Mouse (Mus musculus) MEL (cell line): ENCODE data around the gene Wfikkn2. TPM values are rescaled to one million over a fixed set of nuclear protein-coding genes. Genes with fewer than 3 reads are reported as not detected.

Experiments used
- DNase-seq: peaks from one replicate; pipeline ENCODE4 v3.0.0; 2011; ENCODE audit warnings: low read depth, low spot score
- H3K27ac ChIP-seq: 2 replicates; pipeline ENCODE4 v1.5.1; 2012; ENCODE audit warnings: low read depth, mild to moderate bottlenecking, control low read depth, low read length, moderate library complexity; ENCODE audit not compliant: control insufficient read depth
- H3K27me3 ChIP-seq, 2 experiments: fragments of 150-350 bp in 1 of 2; sonication (generic) in 1 of 2; 2 replicates each; pipeline ENCODE4 v1.6.1; 2012; ENCODE audit warnings: low read length in 2 of 2, mild to moderate bottlenecking in 2 of 2, improper control_type of control experiment in 1 of 2, moderate library complexity in 1 of 2; ENCODE audit not compliant: insufficient read depth in 2 of 2, control insufficient read depth in 1 of 2
- H3K36me3 ChIP-seq, 2 experiments: 2 replicates each; pipeline ENCODE4 v1.6.1; 2012 to 2014; ENCODE audit warnings: low read length in 2 of 2, improper control_type of control experiment in 1 of 2, inconsistent platforms in 1 of 2, mild to moderate bottlenecking in 1 of 2; ENCODE audit not compliant: insufficient read depth in 2 of 2, control insufficient read depth in 1 of 2
- H3K4me1 ChIP-seq, 2 experiments: fragments of 150-350 bp in 1 of 2; sonication (generic) in 1 of 2; 2 replicates each; pipeline ENCODE4 v1.6.1; 2012; ENCODE audit warnings: low read length in 2 of 2, improper control_type of control experiment in 1 of 2, mild to moderate bottlenecking in 1 of 2; ENCODE audit not compliant: insufficient read depth in 2 of 2, control insufficient read depth in 1 of 2
- H3K4me3 ChIP-seq, 2 experiments: fragments of 150-350 bp in 1 of 2; sonication (generic) in 1 of 2; 2 replicates each; pipeline ENCODE4 v1.5.1; 2012; ENCODE audit warnings: low read depth in 2 of 2, low read length in 2 of 2, mild to moderate bottlenecking in 2 of 2, moderate library complexity in 2 of 2, control low read depth in 1 of 2, improper control_type of control experiment in 1 of 2; ENCODE audit not compliant: control insufficient read depth in 1 of 2, insufficient read depth in 1 of 2
- H3K79me2 ChIP-seq: 2 replicates; pipeline ENCODE4 v1.6.1; 2012; ENCODE audit warnings: mild to moderate bottlenecking, low read length, moderate library complexity; ENCODE audit not compliant: control insufficient read depth, poor library complexity, insufficient read depth
- H3K9ac ChIP-seq: 2 replicates; pipeline ENCODE4 v1.6.1; 2012; ENCODE audit warnings: low read depth, mild to moderate bottlenecking, control low read depth, low read length, moderate library complexity; ENCODE audit not compliant: control insufficient read depth, poor library complexity, severe bottlenecking
- H3K9me3 ChIP-seq: fragments of 150-350 bp; sonication (generic); replicated peaks from 2 replicates; pipeline ENCODE4 v1.6.1; 2012; ENCODE audit warnings: mild to moderate bottlenecking, low read length, improper control_type of control experiment, moderate library complexity; ENCODE audit not compliant: insufficient read depth
- BHLHE40 ChIP-seq: IDR thresholded peaks from 2 replicates; pipeline ENCODE4 v1.6.1; 2012; ENCODE audit warnings: low read depth, mild to moderate bottlenecking, inconsistent platforms, low read length, improper control_type of control experiment, borderline replicate concordance
- CHD1 ChIP-seq: IDR thresholded peaks from 2 replicates; pipeline ENCODE4 v1.6.1; 2012; ENCODE audit warnings: low read depth, mild to moderate bottlenecking, inconsistent platforms, low read length, improper control_type of control experiment
- CHD2 ChIP-seq: IDR thresholded peaks from 2 replicates; pipeline ENCODE4 v1.6.1; 2011; ENCODE audit warnings: low read length, improper control_type of control experiment
- CTCF ChIP-seq, 3 experiments: IDR thresholded peaks in 2 of 3; conservative IDR thresholded peaks in 1 of 3; 2 replicates each; pipeline ENCODE4 v1.5.1; 2011 to 2012; ENCODE audit warnings: low read length in 3 of 3, low read depth in 2 of 3, mild to moderate bottlenecking in 2 of 3, improper control_type of control experiment in 1 of 3, inconsistent platforms in 1 of 3, mixed read lengths in 1 of 3, moderate library complexity in 1 of 3; ENCODE audit not compliant: control insufficient read depth in 1 of 3, insufficient read depth in 1 of 3, poor library complexity in 1 of 3, severe bottlenecking in 1 of 3
- E2F4 ChIP-seq: IDR thresholded peaks from 2 replicates; pipeline ENCODE4 v1.6.1; 2011; ENCODE audit warnings: low read depth, low read length, improper control_type of control experiment, borderline replicate concordance
- ELF1 ChIP-seq: IDR thresholded peaks from 2 replicates; pipeline ENCODE4 v1.6.1; 2014; ENCODE audit warnings: low read depth, mild to moderate bottlenecking, inconsistent platforms, low read length, improper control_type of control experiment, moderate library complexity
- EP300 ChIP-seq, 2 experiments: IDR thresholded peaks; 2 replicates each; pipeline ENCODE4 v1.6.1; 2011; ENCODE audit warnings: improper control_type of control experiment in 2 of 2, low read length in 2 of 2, low read depth in 1 of 2, mild to moderate bottlenecking in 1 of 2
- ETS1 ChIP-seq: IDR thresholded peaks from 2 replicates; pipeline ENCODE4 v1.6.1; 2012; ENCODE audit warnings: low read depth, mild to moderate bottlenecking, inconsistent platforms, low read length, improper control_type of control experiment, moderate library complexity
- GABPA ChIP-seq: IDR thresholded peaks from 2 replicates; pipeline ENCODE4 v1.6.1; 2012; ENCODE audit warnings: low read depth, mild to moderate bottlenecking, inconsistent platforms, low read length, improper control_type of control experiment, moderate library complexity
- GATA1 ChIP-seq: IDR thresholded peaks from 2 replicates; pipeline ENCODE4 v1.6.1; 2011; ENCODE audit warnings: low read depth, low read length, improper control_type of control experiment
- JUND ChIP-seq: IDR thresholded peaks from 2 replicates; pipeline ENCODE4 v1.6.1; 2011; ENCODE audit warnings: low read depth, mild to moderate bottlenecking, improper control_type of control experiment, low read length
- KAT2A ChIP-seq: conservative IDR thresholded peaks from 2 replicates; pipeline ENCODE4 v1.6.1; 2012; ENCODE audit warnings: low read depth, low read length, improper control_type of control experiment, inconsistent platforms
- MAFK ChIP-seq: IDR thresholded peaks from 2 replicates; pipeline ENCODE4 v1.6.1; 2011; ENCODE audit warnings: low read depth, mild to moderate bottlenecking, low read length, improper control_type of control experiment, borderline replicate concordance
- MAX ChIP-seq: IDR thresholded peaks from 2 replicates; pipeline ENCODE4 v1.6.1; 2011; ENCODE audit warnings: low read length, improper control_type of control experiment
- MAZ ChIP-seq: IDR thresholded peaks from 2 replicates; pipeline ENCODE4 v1.6.1; 2012; ENCODE audit warnings: low read depth, mild to moderate bottlenecking, inconsistent platforms, low read length, improper control_type of control experiment
- MEF2A ChIP-seq: IDR thresholded peaks from 2 replicates; pipeline ENCODE4 v1.6.1; 2014; ENCODE audit warnings: low read depth, mild to moderate bottlenecking, inconsistent platforms, low read length, improper control_type of control experiment; ENCODE audit not compliant: poor library complexity, insufficient replicate concordance, severe bottlenecking; ENCODE audit errors: extremely low read depth
- MXI1 ChIP-seq: IDR thresholded peaks from 2 replicates; pipeline ENCODE4 v1.6.1; 2011; ENCODE audit warnings: mild to moderate bottlenecking, low read depth, low read length, improper control_type of control experiment
- MYB ChIP-seq: IDR thresholded peaks from 2 replicates; pipeline ENCODE4 v1.6.1; 2011; ENCODE audit warnings: mild to moderate bottlenecking, low read depth, low read length, improper control_type of control experiment
- MYC ChIP-seq: IDR thresholded peaks from 2 replicates; pipeline ENCODE4 v1.6.1; 2011; ENCODE audit warnings: low read depth, mild to moderate bottlenecking, low read length, improper control_type of control experiment, moderate library complexity
- NELFE ChIP-seq: IDR thresholded peaks from 2 replicates; pipeline ENCODE4 v1.6.1; 2011; ENCODE audit warnings: low read depth, low read length, improper control_type of control experiment
- NRF1 ChIP-seq: IDR thresholded peaks from 2 replicates; pipeline ENCODE4 v1.6.1; 2014; ENCODE audit warnings: low read depth, mild to moderate bottlenecking, inconsistent platforms, low read length, improper control_type of control experiment, moderate library complexity; ENCODE audit not compliant: poor library complexity, insufficient read depth, severe bottlenecking
- POLR2A ChIP-seq, 2 experiments: IDR thresholded peaks; 2 replicates each; pipeline ENCODE4 v1.6.1; 2011 to 2012; ENCODE audit warnings: low read length in 2 of 2, mild to moderate bottlenecking in 2 of 2, control low read depth in 1 of 2, improper control_type of control experiment in 1 of 2, low read depth in 1 of 2, moderate library complexity in 1 of 2; ENCODE audit not compliant: control insufficient read depth in 1 of 2, insufficient read depth in 1 of 2, poor library complexity in 1 of 2
- POLR2AphosphoS2 ChIP-seq: IDR thresholded peaks from 2 replicates; pipeline ENCODE4 v1.6.1; 2011; ENCODE audit warnings: low read length, improper control_type of control experiment
- POLR2AphosphoS5 ChIP-seq: IDR thresholded peaks from 2 replicates; pipeline ENCODE4 v1.6.1; 2012; ENCODE audit warnings: low read depth, borderline replicate concordance, mild to moderate bottlenecking, inconsistent platforms, low read length, moderate library complexity, mixed read lengths
- RAD21 ChIP-seq: IDR thresholded peaks from 2 replicates; pipeline ENCODE4 v1.6.1; 2011; ENCODE audit warnings: mild to moderate bottlenecking, low read depth, low read length, improper control_type of control experiment
- RCOR1 ChIP-seq: IDR thresholded peaks from 2 replicates; pipeline ENCODE4 v1.6.1; 2012; ENCODE audit warnings: low read depth, mild to moderate bottlenecking, inconsistent platforms, low read length, improper control_type of control experiment
- SIN3A ChIP-seq: IDR thresholded peaks from 2 replicates; pipeline ENCODE4 v1.6.1; 2012; ENCODE audit warnings: low read length, improper control_type of control experiment, inconsistent platforms
- SMC3 ChIP-seq: IDR thresholded peaks from 2 replicates; pipeline ENCODE4 v1.6.1; 2011; ENCODE audit warnings: low read depth, low read length, improper control_type of control experiment
- TAL1 ChIP-seq: IDR thresholded peaks from 2 replicates; pipeline ENCODE4 v1.6.1; 2012; ENCODE audit warnings: mild to moderate bottlenecking, inconsistent platforms, low read length, moderate library complexity, mixed read lengths
- TBP ChIP-seq: IDR thresholded peaks from 2 replicates; pipeline ENCODE4 v1.8.0; 2011; ENCODE audit warnings: low read depth, low read length, improper control_type of control experiment
- TCF12 ChIP-seq: IDR thresholded peaks from 2 replicates; pipeline ENCODE4 v1.6.1; 2014; ENCODE audit warnings: low read depth, mild to moderate bottlenecking, inconsistent platforms, low read length, improper control_type of control experiment, moderate library complexity
- USF1 ChIP-seq: IDR thresholded peaks from 2 replicates; pipeline ENCODE4 v1.6.1; 2014; ENCODE audit warnings: low read depth, mild to moderate bottlenecking, inconsistent platforms, low read length, improper control_type of control experiment, moderate library complexity
- USF2 ChIP-seq, 2 experiments: IDR thresholded peaks; 2 replicates each; pipeline ENCODE4 v1.6.1; 2011 to 2012; ENCODE audit warnings: improper control_type of control experiment in 2 of 2, low read length in 2 of 2, borderline replicate concordance in 1 of 2, inconsistent platforms in 1 of 2, low read depth in 1 of 2, mild to moderate bottlenecking in 1 of 2; ENCODE audit not compliant: insufficient read depth in 1 of 2
- ZC3H11A ChIP-seq: IDR thresholded peaks from 2 replicates; pipeline ENCODE4 v1.6.1; 2012; ENCODE audit warnings: low read depth, mild to moderate bottlenecking, inconsistent platforms, low read length, improper control_type of control experiment
- ZKSCAN1 ChIP-seq: IDR thresholded peaks from 2 replicates; pipeline ENCODE4 v1.6.1; 2012; ENCODE audit warnings: low read depth, mild to moderate bottlenecking, inconsistent platforms, low read length, improper control_type of control experiment, moderate library complexity
- ZMIZ1 ChIP-seq: IDR thresholded peaks from 2 replicates; pipeline ENCODE4 v1.6.1; 2012; ENCODE audit warnings: low read depth, mild to moderate bottlenecking, inconsistent platforms, low read length, improper control_type of control experiment, moderate library complexity
- ZNF384 ChIP-seq: IDR thresholded peaks from 2 replicates; pipeline ENCODE4 v1.6.1; 2012; ENCODE audit warnings: low read depth, mild to moderate bottlenecking, inconsistent platforms, low read length, improper control_type of control experiment
- polyA plus RNA-seq, 2 experiments: library from polyadenylated mRNA; stranded (reverse) in 1 of 2; unstranded in 1 of 2; fragments of >175 nt in 1 of 2; fragments of >200 nt in 1 of 2; gene quantifications; 2 replicates each; pipeline versions ENCODE4 v1.2.1 to v1.2.4; 2012; ENCODE audit warnings: low replicate concordance in 2 of 2, low read depth in 1 of 2; ENCODE audit not compliant: insufficient read length in 2 of 2, insufficient read depth in 1 of 2, missing spikeins in 1 of 2
- total RNA-seq: library from RNA; depleted of rRNA; stranded (reverse); fragments of 300-350 nt; gene quantifications from 2 replicates; pipeline ENCODE4 v1.2.3, GENCODE M21; 2012

Wfikkn2 gene
- total and polyA plus RNA-seq, 3 experiments: not detected

DNA sequence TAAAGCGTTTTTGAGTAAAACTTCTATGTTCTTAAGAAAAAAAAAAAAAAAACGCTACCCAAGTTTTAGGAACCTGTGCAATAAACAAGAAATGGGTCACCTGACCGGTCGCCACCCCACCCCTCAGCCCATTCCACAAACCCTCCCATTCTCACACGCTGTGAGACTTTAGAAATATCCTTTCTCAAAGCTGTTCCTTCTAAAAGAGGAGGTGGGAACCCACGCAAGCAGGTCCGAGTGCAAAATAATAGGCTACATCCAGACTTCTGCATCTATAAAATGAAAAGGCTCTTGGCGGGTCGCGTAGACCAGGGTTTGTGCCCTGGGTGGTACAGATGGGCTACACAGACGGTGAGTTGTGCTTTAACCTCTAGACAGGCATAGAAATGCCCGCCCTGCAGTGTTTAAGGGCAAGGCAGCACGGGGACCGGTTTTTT is 36.1 kb downstream of the Wfikkn2 start:
- Histone ChIP-seq H3K27ac (peak overlapping the region; percentile 68), H3K79me2 (peaks cover 12% of the 10 kb centered on the region; the same call in 1 of the 2 replicates), H3K9me3 (no peaks in the 10 kb centered on the region), H3K9ac (peak overlapping the region; percentile 67), H3K4me1 (peaks cover 4 to 8% of the 10 kb centered on the region in 2 experiments), H3K4me3 (peak overlapping the region; percentile 59 to 68), H3K36me3 (peaks cover 0 to 12% of the 10 kb centered on the region in 2 experiments; a peak in 2 of 4 replicates), H3K27me3 (no peaks in the 10 kb centered on the region)
- DNase-seq: no peak
- TF ChIP-seq BHLHE40 (peak; percentile 71; the same call in 1 of the 2 replicates), CHD1 (no peak; the same call in 1 of the 2 replicates), MXI1 (peak; percentile 53; the same call in 1 of the 2 replicates), SIN3A (peak; percentile 74), MYB (no peak), ETS1 (no peak), RCOR1 (no peak), TBP (0 out of 2 replicates have a peak, but pooled peaks have one; percentile 9), POLR2A (IDR thresholded peaks at IDR 0.05; ENCODE audit: control insufficient read depth in 1 of 2, insufficient read depth in 1 of 2, low read depth in 1 of 2, low read length in 2 of 2, poor library complexity in 1 of 2) (peak in 1 of 2 experiments; percentile 21; a peak in 1 of 4 replicates), USF1 (peak; percentile 95), ZNF384 (peak; percentile 95), POLR2AphosphoS5 (no peak), GABPA (no peak), ZC3H11A (no peak), MEF2A (no peak), TCF12 (no peak; the same call in 1 of the 2 replicates), NELFE (no peak), POLR2AphosphoS2 (no peak), CTCF (IDR thresholded peaks at IDR 0.05 in 2 of 3, conservative IDR thresholded peaks at IDR 0.05 in 1 of 3; ENCODE audit: control insufficient read depth in 1 of 3, insufficient read depth in 1 of 3, low read depth in 2 of 3, low read length in 3 of 3, poor library complexity in 1 of 3, severe bottlenecking in 1 of 3) (no peak), USF2 (IDR thresholded peaks at IDR 0.05; ENCODE audit: borderline replicate concordance in 1 of 2, insufficient read depth in 1 of 2, low read depth in 1 of 2, low read length in 2 of 2) (peak in 1 of 2 experiments; percentile 71; a peak in 2 of 4 replicates), JUND (no peak), KAT2A (no peak), SMC3 (no peak), TAL1 (no peak), CHD2 (no peak), MAZ (no peak), MYC (0 out of 2 replicates have a peak, but pooled peaks have one; percentile 20), GATA1 (no peak), EP300 (IDR thresholded peaks at IDR 0.05; ENCODE audit: low read depth in 1 of 2, low read length in 2 of 2) (no peak; a peak in 1 of 4 replicates), ELF1 (no peak), ZMIZ1 (0 out of 2 replicates have a peak, but pooled peaks have one; percentile 36), MAFK (no peak), RAD21 (no peak), MAX (0 out of 2 replicates have a peak, but pooled peaks have one; percentile 20), E2F4 (no peak; the same call in 1 of the 2 replicates), ZKSCAN1 (no peak; the same call in 1 of the 2 replicates), NRF1 (no peak)
